Mouse (Mus musculus) neural tube, embryonic 13.5 days (tissue): ENCODE measurements at regions not wholly inside any gene's neighbourhood (a gene's known extent, or its start where the extent isn't known, plus 50 kb on each side); places are given as distances from the start of the nearest gene placed in this dataset.

Experiments used
- ATAC-seq: fragments of 200-750 bp; cut with Nextera tagmentation; 2 replicates; pipeline ENCODE4 v1.8.0; 2017; ENCODE audit warnings: low read depth, mild to moderate bottlenecking, moderate TSS enrichment, moderate library complexity
- H3K27ac ChIP-seq: fragments of 300-500 bp; sonication (generic); replicated peaks from 2 replicates; pipeline ENCODE4 v1.5.1; 2015; ENCODE audit warnings: moderate library complexity, mild to moderate bottlenecking, inconsistent platforms
- H3K27me3 ChIP-seq: fragments of 300-500 bp; sonication (generic); 2 replicates; pipeline ENCODE4 v1.6.1; 2015; ENCODE audit warnings: mild to moderate bottlenecking, inconsistent platforms
- H3K36me3 ChIP-seq: fragments of 300-500 bp; sonication (generic); 2 replicates; pipeline ENCODE4 v1.6.1; 2015; ENCODE audit warnings: mild to moderate bottlenecking, inconsistent platforms
- H3K4me1 ChIP-seq: fragments of 300-500 bp; sonication (generic); replicated peaks from 2 replicates; pipeline ENCODE4 v1.6.1; 2015; ENCODE audit warnings: inconsistent platforms
- H3K4me2 ChIP-seq: fragments of 300-500 bp; sonication (generic); 2 replicates; pipeline ENCODE4 v1.6.1; 2015; ENCODE audit warnings: inconsistent platforms, mild to moderate bottlenecking, moderate library complexity
- H3K4me3 ChIP-seq: fragments of 300-500 bp; sonication (generic); 2 replicates; pipeline ENCODE4 v1.5.1; 2015; ENCODE audit warnings: mild to moderate bottlenecking, inconsistent platforms
- H3K9ac ChIP-seq: fragments of 300-500 bp; sonication (generic); 2 replicates; pipeline ENCODE4 v1.6.1; 2015; ENCODE audit warnings: moderate library complexity, mild to moderate bottlenecking, inconsistent platforms
- H3K9me3 ChIP-seq: fragments of 300-500 bp; sonication (generic); 2 replicates; pipeline ENCODE4 v1.6.1; 2016; ENCODE audit warnings: inconsistent platforms
- WGBS: fragments of 180-500 bp; shearing (Covaris S2); methylation state at CpG from one replicate; pipeline ENCODE4 v1.1.7; 2015; 5-methylcytosine and 5-hydroxymethylcytosine counted together

DNA sequence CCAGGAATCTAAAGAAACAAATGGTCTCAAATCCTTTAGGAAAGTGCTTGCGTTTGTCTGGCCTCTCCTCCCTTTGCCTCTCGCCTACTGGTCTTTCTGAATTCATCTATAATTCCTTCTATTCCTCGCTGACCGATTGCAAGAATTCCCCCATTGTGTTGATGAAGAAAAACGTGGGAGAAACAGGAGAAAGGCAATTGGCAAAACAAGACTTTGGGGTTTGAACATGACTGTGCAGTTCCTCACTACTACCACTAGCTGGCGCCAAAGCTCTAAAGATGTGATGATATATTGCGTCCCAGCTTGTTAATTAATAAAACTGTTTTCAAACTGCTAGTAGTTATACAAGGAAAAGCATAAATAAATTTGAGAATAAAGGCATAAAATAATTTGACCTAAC, 53.4 kb upstream of the Hnrnpa3 start:
- Histone ChIP-seq H3K9me3 (no peaks in the 10 kb centered on the region), H3K4me3 (no peak overlapping the region), H3K27ac (no peak overlapping the region), H3K4me1 (peaks cover 40% of the 10 kb centered on the region), H3K4me2 (peak overlapping the region; percentile 35), H3K36me3 (no peaks in the 10 kb centered on the region), H3K27me3 (peaks cover 9% of the 10 kb centered on the region), H3K9ac (no peak overlapping the region)
- no peak for ATAC-seq
- 2% methylated on average over 7 of the region's 7 CpGs for WGBS

DNA sequence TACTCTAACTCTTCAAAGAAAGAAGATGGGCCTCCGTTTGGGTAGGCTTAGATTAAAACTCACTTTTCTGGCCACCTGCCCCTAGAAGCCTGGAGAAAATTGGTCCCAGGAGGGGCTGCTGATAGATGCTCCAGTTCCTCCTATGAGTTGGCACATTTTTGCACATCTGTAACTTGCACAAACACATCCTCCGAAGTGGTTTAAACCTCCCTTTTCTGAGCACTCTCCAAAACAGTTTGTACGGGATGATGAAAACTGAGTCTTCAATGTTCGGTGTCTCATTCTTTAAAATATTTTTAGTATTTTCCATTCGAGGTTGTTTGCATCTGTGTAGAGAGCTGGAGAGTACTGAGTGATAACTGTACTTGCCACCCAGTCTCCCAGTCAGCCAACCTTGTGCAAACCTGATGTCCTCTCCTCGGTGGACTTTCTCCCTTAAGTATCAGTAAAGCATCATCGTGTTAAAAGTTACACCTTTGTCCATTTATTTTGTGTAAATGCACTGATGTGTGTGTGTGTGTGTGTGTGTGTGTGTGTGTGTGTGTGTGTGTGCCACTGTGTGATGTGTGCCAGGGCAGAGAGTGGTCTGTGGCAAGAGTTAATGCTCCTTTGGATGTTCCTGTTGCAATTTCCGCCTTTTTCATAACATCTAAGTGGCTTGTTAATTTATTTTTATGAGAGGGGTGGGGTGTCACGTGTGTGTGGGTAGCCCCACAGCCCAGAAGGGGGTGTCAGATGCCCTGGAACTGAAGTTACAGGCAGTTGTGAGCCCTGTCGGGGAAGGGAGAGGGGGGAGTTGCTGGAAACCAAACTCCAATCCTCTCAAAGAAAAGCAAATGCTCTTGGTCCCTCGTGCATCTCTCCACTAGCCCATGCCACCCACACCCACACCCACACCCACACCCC, 51.8 kb upstream of the Hnrnpa3 start:
- ATAC-seq, result no peak
- WGBS, result 65% methylated on average over 11 of the region's 11 CpGs
- Histone ChIP-seq H3K9me3 (no peaks in the 10 kb centered on the region), H3K27me3 (peaks cover 9% of the 10 kb centered on the region), H3K9ac (no peak overlapping the region), H3K36me3 (no peaks in the 10 kb centered on the region), H3K27ac (no peak overlapping the region), H3K4me1 (peaks cover 40% of the 10 kb centered on the region), H3K4me3 (no peak overlapping the region), H3K4me2 (no peak overlapping the region)

DNA sequence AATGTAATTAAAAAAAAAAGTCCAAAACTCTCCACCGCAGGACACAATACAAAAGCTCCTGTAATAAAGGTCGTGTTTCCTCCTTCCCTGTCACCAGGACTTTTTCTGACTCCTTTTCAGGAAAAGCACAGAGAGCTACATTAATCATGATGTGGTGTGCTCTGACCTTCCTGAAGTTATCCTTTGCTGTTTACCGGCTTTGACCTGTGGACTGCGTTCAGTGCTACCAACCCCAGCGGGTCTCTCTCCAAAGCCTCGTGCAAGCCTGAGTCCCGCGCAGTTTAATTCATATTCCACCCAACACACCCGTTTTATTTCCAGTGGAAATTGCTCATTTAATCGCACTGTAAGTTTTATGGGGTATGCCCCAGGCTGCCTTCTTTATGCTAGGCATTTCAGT, 51.1 kb upstream of the Hnrnpa3 start:
- Histone ChIP-seq H3K4me3 (no peak overlapping the region), H3K9me3 (no peaks in the 10 kb centered on the region), H3K9ac (no peak overlapping the region), H3K27me3 (peaks cover 9% of the 10 kb centered on the region), H3K4me2 (no peak overlapping the region), H3K4me1 (peaks cover 46% of the 10 kb centered on the region), H3K27ac (no peak overlapping the region), H3K36me3 (no peaks in the 10 kb centered on the region)
- ATAC-seq, result no peak
- 43% methylated on average over 10 of the region's 10 CpGs for WGBS

DNA sequence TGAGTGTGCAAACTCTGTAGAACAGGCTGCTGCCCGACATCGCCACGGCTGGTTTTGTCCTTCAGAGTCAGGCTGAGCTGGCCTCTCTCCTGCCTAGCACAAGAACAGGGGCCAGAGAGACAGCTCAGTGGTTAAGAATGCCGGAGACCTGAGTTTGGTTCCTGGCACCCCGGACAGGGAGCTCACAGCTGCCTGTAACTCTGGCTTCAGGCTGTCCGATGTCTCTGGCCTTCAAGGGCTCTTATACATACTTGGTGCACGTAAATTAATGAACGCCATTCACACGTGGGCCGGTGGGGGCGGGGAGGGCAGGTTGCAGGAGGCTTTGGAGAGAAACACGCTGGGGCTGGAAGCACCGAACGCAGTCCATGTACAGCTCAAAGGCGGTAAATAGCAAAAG, 50.6 kb upstream of the Hnrnpa3 start:
- H3K4me1 ChIP-seq, result peaks cover 44% of the 10 kb centered on the region
- no peak overlapping the region for H3K9ac ChIP-seq
- 44% methylated on average over 15 of the region's 15 CpGs for WGBS
- peak overlapping the region; percentile 47; the same call in 1 of the 2 replicates for H3K27ac ChIP-seq
- H3K27me3 ChIP-seq, result peaks cover 9% of the 10 kb centered on the region
- H3K9me3 ChIP-seq, result no peaks in the 10 kb centered on the region
- no peak overlapping the region for H3K4me3 ChIP-seq
- ATAC-seq, result no peak
- no peaks in the 10 kb centered on the region for H3K36me3 ChIP-seq
- peak overlapping the region; percentile 49; the same call in 1 of the 2 replicates for H3K4me2 ChIP-seq

DNA sequence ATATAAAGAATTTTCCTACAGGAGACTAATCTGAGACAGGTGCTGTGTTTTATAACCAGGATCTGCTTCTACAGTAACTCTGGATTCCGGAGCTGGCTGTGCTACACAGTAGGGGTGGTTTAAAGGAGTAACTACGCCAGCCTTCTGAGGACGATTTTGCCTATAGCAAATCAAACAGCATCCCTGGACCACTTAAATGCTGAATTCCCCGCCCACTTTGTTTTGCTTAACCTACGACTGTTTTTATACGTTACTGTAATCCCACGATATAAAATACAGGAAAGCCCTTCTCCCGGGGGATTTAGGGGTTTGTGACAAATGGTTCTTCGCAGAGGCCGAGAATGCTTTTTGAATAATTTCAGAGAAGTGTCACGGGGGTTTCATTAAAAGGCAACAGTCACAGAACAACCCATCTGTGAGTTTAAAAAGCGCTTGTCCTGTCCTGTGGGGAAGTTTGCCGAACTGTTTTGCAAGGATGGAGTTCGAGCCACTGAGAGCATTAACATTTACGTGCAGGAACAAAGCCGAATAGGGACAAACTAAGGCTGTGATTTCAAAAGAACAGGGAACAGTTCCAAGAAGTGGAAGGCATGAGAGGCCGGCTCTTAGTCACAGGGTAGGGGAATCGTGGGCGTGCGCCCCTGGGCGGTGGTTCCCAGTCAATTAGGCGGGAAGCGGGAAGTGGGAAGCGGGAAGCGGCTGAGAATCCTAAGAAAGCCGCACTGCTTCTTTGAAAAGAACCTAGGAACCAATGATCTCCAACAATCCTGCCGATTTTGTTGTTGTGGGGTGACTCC, 49.7 kb upstream of the Hnrnpa3 start:
- Histone ChIP-seq H3K9me3 (no peaks in the 10 kb centered on the region), H3K4me1 (peaks cover 38% of the 10 kb centered on the region), H3K36me3 (no peaks in the 10 kb centered on the region), H3K27ac (no peak overlapping the region), H3K4me3 (peak overlapping the region; percentile 14), H3K4me2 (peak overlapping the region; percentile 49), H3K27me3 (peaks cover 9% of the 10 kb centered on the region), H3K9ac (0 out of 2 replicates have a peak overlapping the region, but pooled peaks have one; percentile 14)
- no peak; the same call in 1 of the 2 replicates for ATAC-seq
- 14% methylated on average over 27 of the region's 27 CpGs for WGBS
